Mouse (Mus musculus) ES-CJ7 (cell line): ENCODE data around the gene Zfp810.

Experiments used
- DNase-seq: peaks from one replicate; pipeline ENCODE4 v3.0.0; 2011; ENCODE audit warnings: low read depth, low spot score

Gene Zfp810

GRCm38 (mm10) chr9:22260092-22260422 is 47.4 kb downstream of the Zfp810 start:
- no peak for DNase-seq

- DNase-seq, result peak; percentile 94
These were observed 48.0 kb downstream of the Zfp810 start, which contains the start of gene Zfp599 for GRCm38 (mm10) chr9:22259184-22260091. TSS of gene Zfp599 (minus strand) at chr9:22259895.

GRCm38 (mm10) chr9:22258784-22259183 is 48.7 kb downstream of the Zfp810 start:
- DNase-seq, result no peak

GRCm38 (mm10) chr9:22256579-22256978 is 50.9 kb downstream of the Zfp810 start:
- no peak for DNase-seq

- DNase-seq, result no peak
These were observed 63.2 kb downstream of the Zfp810 start for GRCm38 (mm10) chr9:22244242-22244641.

GRCm38 (mm10) chr9:22240001-22240400 is 67.4 kb downstream of the Zfp810 start:
- peak; percentile 81 for DNase-seq

GRCm38 (mm10) chr9:22230556-22230955 is 76.9 kb downstream of the Zfp810 start:
- peak; percentile 45 for DNase-seq

GRCm38 (mm10) chr9:22230061-22230460 is 77.4 kb downstream of the Zfp810 start:
- no peak for DNase-seq

- no peak for DNase-seq
These were observed 77.9 kb downstream of the Zfp810 start for GRCm38 (mm10) chr9:22229386-22230026.

GRCm38 (mm10) chr9:22226846-22227245 is 80.6 kb downstream of the Zfp810 start:
- peak; percentile 70 for DNase-seq
